Mouse (Mus musculus) thymus, postnatal 0 days (tissue): Measurements from ENCODE around the gene Gm29427. TPM values are rescaled to one million over a fixed set of nuclear protein-coding genes. Genes with fewer than 3 reads are reported as not detected.

Experiments used
- DNase-seq: peaks from one replicate; pipeline ENCODE4 v3.0.0-alpha.2; 2015; ENCODE audit warnings: low spot score
- polyA plus RNA-seq: library from polyadenylated mRNA; unstranded; fragments of >200 nt; fragmentation: Nextera tagmentation; extraction: Ambion mirVana; gene quantifications from 2 replicates; pipeline ENCODE4 v1.2.1, GENCODE M21; 2015

Gm29427 gene
- polyA plus RNA-seq = not detected in 2 replicates

DNA sequence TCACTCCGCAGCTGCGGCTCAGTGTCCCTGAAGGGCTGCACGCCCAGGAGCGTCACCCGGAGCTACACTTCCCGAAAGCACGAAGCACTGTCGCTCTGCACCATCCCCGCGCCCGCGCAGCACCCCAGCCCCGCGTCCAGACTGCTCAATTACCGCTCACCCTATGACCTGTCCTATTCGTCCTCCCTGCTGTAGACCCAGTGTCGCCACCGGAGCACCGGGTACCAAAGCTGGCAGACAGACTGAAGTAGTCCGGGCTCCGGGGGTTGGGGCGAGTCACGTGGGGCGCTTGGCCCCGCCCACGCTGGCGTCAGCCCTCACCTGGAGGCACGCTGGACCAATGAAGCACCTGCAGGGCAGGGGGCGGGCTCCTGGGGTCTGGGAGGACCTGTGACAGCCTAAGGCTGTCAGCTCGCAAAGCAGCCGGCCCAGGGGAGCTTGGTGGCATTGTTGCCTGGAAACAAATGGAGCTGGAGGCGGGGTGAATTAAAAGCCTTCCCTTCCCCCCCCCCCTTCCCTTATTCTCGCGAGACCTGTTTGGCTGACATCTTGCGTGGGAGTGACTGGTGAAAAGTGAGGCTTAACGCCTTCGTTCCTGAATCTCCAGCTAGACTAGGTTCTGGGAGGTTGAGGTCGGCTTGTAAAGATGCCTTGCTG, at the start of gene Gm29427:
Gm29427 (minus strand) TSS at position 239 of the 657 bp plus-strand sequence.
- peak; percentile 97 for DNase-seq

DNA sequence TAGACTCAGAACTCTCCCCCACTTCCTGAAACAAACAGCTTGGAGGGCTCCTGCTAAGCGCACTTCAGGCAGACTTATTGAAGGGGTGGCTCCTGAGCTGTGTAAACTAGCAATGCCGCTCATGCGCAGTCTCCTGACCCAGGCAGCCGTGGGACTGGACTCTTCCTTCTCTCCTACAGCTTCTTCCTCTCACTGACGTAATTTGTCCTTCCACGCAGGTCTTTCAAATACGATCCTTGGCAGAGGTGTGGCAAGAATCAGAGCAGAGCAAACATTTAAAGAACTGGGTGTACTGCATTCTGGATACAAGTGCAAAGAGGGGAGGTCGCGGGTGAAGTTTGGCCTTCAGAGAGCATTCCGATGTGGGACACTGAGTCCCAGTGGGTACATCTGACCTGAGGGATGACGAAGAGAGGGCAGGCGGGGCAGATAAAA, 48.4 kb upstream of the Gm29427 start:
- no peak for DNase-seq

- DNase-seq = no peak
Observed at GRCm38 (mm10) chr1:130762045-130762760, 46.6 kb upstream of the Gm29427 start.

- no peak for DNase-seq
Observed at GRCm38 (mm10) chr1:130761597-130761996, 46.0 kb upstream of the Gm29427 start.

GRCm38 (mm10) chr1:130759689-130760088, 44.1 kb upstream of the Gm29427 start:
- no peak for DNase-seq

GRCm38 (mm10) chr1:130746819-130747218, 31.2 kb upstream of the Gm29427 start:
- DNase-seq = no peak

DNA sequence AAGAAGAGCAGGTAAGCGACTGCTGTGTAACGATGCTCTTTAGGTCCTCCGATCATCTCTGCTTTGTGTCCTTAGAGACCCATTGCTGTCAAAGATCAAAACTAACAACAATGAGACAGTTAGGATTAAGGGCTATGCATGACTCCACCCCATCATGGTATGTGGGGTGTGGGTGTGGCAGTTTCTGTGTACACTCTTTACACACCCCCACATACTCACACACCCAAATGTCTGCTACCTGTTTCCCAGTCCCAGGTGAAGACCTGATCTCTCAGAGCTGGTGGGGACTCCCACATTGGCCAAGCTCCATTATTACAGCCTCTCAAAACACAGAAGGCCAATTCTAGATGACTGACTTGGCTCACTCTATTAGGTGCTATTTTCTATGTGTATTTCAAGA, 30.0 kb upstream of the Gm29427 start:
- no peak for DNase-seq

DNA sequence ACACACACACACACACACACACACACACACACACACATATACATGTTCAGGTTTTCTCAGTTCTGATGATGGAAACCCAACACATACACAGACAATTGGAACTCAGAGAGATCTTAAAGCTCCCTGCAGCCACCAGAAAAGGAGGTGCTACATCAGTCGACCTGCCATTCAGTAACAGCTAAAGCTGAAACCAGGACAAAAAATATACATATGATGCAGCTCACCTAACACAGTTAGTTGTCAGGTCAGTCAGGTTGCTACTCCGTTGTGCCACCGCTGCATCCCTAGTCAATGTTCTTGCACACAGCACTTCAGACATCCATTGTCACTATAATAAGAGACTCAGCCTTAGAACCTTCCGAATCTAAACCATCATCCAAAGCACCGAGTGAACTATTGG, 29.4 kb upstream of the Gm29427 start:
- DNase-seq = no peak

DNA sequence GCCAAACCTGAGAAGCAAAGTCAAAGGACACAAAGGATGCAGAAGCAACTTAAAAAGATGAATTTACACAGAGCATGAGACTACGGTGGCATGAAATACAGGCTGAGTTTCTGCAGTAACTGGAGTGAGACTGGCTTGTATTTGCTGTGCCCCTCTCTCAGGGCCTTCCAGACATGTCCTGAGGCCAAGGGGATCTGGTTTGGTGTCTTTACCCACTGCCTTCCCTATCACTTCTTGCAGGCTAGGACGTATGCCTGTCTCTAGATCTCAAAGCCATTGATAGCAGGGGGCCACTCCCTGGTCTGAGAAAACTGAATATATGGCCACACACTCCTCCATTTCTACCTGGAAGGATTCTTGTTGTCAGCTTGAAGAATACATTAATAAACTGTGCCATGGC, 28.6 kb upstream of the Gm29427 start:
- DNase-seq = no peak

DNA sequence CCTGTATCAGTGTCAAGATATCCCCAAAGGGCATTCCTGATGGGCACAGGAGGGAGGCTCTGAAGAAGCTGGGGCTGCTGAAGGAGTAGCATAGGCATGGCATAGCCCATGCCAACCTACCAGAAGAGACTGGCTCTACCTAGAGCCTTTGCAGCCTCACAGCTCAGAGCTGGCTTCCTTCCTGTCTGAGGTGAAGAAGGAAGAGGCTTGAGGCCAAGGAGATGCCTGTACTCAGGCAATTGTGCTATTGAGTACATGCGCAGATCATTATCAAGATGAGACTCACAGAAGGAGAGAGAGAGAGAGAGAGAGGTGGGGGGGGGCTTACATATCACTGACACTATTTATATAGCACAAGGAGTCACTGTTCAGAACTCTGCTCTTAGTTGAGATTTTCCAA, 28.2 kb upstream of the Gm29427 start:
- DNase-seq = peak; percentile 36

GRCm38 (mm10) chr1:130742201-130742600, 26.6 kb upstream of the Gm29427 start:
- DNase-seq = no peak

GRCm38 (mm10) chr1:130740781-130741720, 25.5 kb upstream of the Gm29427 start:
- DNase-seq = peak; percentile 19

DNA sequence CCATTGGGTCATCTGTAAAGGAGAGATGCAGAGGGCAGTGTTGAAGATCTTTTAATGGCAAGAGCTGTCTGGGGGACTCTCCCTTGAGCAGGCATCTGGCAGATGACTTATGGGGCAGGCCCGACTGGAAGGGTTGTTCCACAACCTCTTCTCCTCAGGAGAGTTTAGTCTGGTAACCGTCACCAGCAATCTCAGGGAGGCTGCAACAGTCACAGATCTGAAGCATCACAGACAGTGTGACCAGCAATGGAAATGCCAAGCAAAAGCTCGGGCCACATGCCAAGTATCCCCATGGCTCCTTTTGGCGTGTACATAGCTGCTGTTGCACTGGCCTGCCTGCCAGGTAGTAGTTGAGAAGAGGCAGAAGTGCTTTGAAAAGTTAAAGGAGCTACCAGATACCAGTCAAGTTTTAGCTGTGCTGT, 24.6 kb upstream of the Gm29427 start:
- DNase-seq = no peak

DNA sequence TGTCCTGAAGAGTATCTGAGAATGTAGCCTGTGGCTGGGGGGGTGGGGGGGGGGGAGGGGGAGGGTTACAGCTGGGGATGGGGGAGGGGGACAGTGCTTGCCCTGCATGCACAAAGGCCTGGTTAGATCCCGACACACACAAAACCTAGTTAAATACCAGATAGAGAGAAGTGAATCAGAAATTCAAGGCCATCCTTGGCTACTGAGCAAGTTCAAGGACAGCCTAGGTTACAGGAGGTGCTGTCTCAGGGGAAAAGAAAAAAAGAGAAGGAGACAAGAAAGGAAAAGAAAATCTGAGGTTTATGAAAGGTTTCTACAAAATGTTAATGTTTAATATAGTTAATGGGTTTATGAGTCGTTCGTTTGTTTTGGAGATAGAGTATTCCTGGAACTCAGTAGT, 24.0 kb upstream of the Gm29427 start:
- no peak for DNase-seq

GRCm38 (mm10) chr1:130738551-130739106, 23.0 kb upstream of the Gm29427 start:
- no peak for DNase-seq

DNA sequence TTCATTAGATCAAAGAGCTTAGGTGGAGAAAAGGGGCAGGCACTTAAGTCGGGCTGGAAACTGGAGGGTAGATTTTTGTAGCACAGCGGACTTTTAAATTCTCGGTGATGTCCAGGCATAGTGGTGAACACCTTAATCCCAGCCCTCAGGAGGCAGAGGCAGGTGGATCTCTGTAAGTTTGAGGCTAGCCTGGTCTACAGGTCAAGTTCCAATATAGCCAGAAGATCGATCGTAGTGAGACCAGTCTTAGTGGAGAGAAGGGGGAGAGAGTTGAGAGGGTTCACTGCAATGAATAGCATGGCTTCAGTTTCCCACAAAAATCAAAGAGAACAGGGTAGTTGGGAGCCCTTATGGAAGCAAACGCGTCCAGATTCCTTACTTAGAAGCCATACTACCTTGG, 22.3 kb upstream of the Gm29427 start:
- DNase-seq = no peak

DNA sequence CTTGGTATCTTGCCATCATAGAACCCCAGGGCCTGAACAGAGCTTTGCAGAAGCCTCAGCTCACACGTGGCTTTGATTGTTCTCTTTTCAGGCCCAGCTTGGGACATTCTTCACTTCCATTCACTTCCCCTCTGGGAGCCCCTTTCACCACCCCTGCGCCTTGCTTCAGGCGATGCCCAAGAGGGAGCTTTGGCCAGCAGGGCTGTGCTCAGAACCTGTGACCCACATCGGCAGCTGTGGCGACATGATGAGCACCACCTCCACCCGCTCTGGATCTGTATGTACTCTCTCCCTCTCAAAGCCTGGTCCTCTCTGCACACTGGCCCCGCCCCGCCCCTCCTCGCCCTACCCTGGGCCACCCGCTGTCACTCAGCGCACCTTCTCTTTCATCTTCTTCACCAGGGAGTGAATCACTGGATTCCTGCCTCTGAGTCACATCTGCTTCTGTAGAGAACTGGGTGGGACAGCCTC, 21.8 kb upstream of the Gm29427 start:
- DNase-seq = no peak

- DNase-seq = no peak
Observed at GRCm38 (mm10) chr1:130734852-130735251, 19.3 kb upstream of the Gm29427 start.

GRCm38 (mm10) chr1:130734452-130734851, 18.9 kb upstream of the Gm29427 start:
- DNase-seq = no peak

DNA sequence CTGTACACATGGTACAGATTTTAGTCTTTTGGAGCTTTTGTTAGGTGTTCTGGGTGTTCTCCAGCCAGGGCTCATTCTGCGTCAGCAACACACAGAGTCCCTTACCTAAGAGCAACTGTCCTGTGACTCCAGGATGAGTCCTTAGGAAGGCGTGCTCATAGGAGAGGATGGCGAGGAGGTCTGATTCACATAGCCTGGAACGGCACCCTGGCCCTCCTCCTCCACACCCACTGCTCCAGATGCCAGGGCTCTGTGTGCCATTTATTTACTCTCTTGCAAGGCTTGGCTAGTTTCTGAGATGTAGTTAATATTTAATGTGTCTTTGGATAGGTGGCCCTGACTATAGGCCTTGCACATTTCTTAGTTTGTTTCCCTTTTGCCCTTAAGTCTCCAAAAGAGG, 18.1 kb upstream of the Gm29427 start:
- no peak for DNase-seq
